Mouse (Mus musculus) stomach, adult 2 months (tissue): ENCODE results near the gene P2rx2. TPM values are rescaled to one million over a fixed set of nuclear protein-coding genes. Genes with fewer than 3 reads are reported as not detected.

Experiments used
- polyA plus RNA-seq: library from polyadenylated mRNA; depleted of rRNA; stranded (reverse); fragments of >200 nt; gene quantifications from 2 replicates; pipeline ENCODE4 v1.2.3, GENCODE M21; 2012; rRNA removed

The P2rx2 gene
- polyA plus RNA-seq, result 0.82 and 0.91 TPM in 2 replicates

GRCm38 (mm10) chr5:110342648-110343284, at the start of gene P2rx2:
TSS of gene P2rx2 (minus strand) at chr5:110343212.

GRCm38 (mm10) chr5:110344524-110344923, 1.5 kb upstream of the P2rx2 start, which contains the start of gene Lrcol1:
TSS of gene Lrcol1 (plus strand) at chr5:110344730.

Other genes starting within 250 kb of the P2rx2 start
- gene Gm35315, start 248.8 kb downstream of the P2rx2 start, polyA plus RNA-seq, result 0.01 and 0.03 TPM in 2 replicates
- gene Plcxd1, start 243.2 kb downstream of the P2rx2 start, polyA plus RNA-seq, result 6.3 and 19.0 TPM in 2 replicates
- 50.2 and 57.9 TPM in 2 replicates for gene Gtpbp6, start 235.0 kb downstream of the P2rx2 start, polyA plus RNA-seq
- gene Zfp605, start 233.1 kb downstream of the P2rx2 start, polyA plus RNA-seq, result 0.02 TPM in 1 of 2 replicates, not detected in the other
- 29.7 and 34.9 TPM in 2 replicates for gene Chfr, start 207.4 kb downstream of the P2rx2 start, polyA plus RNA-seq
- 1.9 and 2.3 TPM in 2 replicates for gene Golga3, start 166.5 kb downstream of the P2rx2 start, polyA plus RNA-seq
- 2.0 and 2.3 TPM in 2 replicates for gene Ankle2, start 112.2 kb downstream of the P2rx2 start, polyA plus RNA-seq
- gene Pgam5, start 73.3 kb downstream of the P2rx2 start, polyA plus RNA-seq, result 8.7 and 9.6 TPM in 2 replicates
- 1.9 and 2.6 TPM in 2 replicates for gene Pxmp2, start 57.0 kb downstream of the P2rx2 start, polyA plus RNA-seq
- gene Pole, start 56.9 kb downstream of the P2rx2 start, polyA plus RNA-seq, result 1.2 and 1.4 TPM in 2 replicates
- 0.13 TPM in 1 of 2 replicates, not detected in the other for gene Lrcol1, start 1.5 kb upstream of the P2rx2 start, polyA plus RNA-seq
- gene Fbrsl1, start 105.3 kb upstream of the P2rx2 start, polyA plus RNA-seq, result 59.1 and 96.9 TPM in 2 replicates
- 0.16 and 0.29 TPM in 2 replicates for gene Galnt9, start 201.1 kb upstream of the P2rx2 start, polyA plus RNA-seq